Mouse (Mus musculus) gonadal fat pad, adult 2 months (tissue): ENCODE measurements around the gene Sun1. TPM values are rescaled to one million over a fixed set of nuclear protein-coding genes. Genes with fewer than 3 reads are reported as not detected.

Experiments used
- DNase-seq: peaks from one replicate; pipeline ENCODE4 v3.0.0-alpha.2; 2012; ENCODE audit warnings: low read depth
- polyA plus RNA-seq: library from polyadenylated mRNA; depleted of rRNA; stranded (reverse); fragments of >200 nt; gene quantifications from 2 replicates; pipeline ENCODE4 v1.2.3, GENCODE M21; 2012; rRNA removed

Gene Sun1
- polyA plus RNA-seq, 1 experiment: 43.6 TPM

DNA sequence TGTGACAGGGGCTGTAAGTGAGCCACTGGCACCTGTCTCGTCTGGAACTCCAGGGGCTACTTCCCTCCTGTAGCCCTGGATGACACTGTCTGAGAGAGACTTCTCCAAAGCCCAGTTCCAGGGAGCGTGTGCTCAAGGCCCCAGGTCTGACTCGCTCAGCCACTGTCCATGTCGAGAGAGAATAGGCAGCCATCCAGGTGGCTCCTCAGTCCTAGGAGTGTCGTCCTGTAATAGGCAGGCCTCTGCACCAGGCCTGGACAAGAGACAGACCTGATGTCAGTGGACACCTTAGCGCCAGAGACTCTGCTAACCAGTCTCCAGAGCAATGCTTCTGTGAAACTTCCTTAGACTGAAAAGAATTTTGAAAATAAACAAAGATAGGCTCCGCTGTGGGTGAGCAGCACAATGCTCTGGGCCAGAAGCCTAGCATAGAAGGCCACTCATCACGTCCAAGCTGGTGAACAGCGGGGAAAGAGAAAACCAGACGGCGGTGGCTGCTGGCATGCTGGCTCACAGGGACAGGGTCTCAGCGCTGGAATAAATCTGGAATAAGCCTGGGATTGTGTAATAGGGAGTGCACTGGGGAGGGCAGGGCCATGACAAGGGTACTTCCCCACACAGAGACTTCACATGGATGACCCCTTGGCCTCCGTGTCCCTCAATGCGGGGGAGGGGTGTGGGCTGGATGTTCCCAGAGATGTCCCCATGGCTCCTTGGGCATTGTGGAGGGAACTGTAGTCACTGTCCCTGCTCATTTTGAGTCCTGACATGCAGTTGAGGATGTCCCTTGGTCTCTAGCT lies 85.9 kb downstream of the Sun1 start:
- no peak for DNase-seq

DNA sequence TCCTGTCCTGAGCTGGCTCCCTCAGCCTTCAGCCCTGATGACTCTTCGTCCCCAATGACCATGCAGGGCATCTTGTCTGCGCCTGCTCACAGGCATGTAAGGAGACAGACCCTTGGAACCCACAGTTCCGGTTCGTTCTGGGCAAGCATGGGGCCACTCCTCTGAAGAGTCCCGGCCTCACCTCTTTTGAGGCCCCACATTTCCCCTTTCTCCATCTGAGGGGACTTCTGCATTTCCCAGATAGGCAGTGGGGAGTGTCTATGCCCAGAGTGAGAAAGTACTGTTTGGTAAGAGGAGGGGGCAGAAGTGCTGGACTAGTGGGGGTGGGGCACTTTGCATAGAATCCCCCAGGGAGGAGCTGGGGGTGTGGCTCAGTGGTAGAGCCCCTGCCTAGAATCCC lies 86.7 kb downstream of the Sun1 start:
- no peak for DNase-seq

DNA sequence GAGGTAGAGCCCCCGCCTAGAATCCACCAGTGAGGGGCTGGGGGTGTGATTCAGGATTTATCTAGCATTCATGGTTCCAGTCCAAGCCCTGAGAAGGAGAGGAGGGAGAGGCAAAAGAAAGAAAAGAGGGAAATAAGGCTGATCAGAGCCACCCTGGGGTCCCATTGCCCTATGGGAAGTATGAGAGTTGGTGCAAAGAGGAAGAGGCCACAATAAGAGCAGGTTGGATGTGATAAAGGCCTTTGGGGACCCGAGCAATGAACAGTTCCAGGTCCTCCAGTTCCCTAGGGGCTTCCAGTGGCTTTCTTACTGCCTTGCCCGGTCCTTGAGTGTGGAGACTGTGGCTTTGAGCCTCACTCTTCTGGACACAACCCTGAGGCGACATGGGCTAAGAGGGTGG lies 87.3 kb downstream of the Sun1 start:
- no peak for DNase-seq

DNA sequence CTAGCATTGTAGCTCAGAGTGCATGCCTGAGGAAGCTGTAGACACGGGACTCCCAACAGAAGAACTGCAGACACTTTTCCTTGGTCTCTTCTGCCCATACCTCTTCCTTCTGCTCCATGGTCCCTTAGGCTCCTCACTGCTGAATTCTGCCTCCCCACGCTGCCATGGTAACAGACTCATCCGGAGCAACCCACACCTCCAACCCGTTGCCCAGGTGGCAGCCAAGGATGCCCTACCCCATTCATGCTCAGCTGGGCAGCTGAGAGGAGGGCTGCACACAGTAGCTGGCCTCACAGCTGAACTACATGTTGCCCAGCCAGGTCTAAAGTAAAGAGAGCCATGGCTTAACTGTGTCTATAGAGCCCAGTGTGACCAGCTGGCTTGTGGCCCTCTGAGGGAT lies 88.2 kb downstream of the Sun1 start:
- DNase-seq: no peak

- DNase-seq: no peak
These were observed 90.2 kb downstream of the Sun1 start for GRCm38 (mm10) chr5:139290467-139291259.

DNA sequence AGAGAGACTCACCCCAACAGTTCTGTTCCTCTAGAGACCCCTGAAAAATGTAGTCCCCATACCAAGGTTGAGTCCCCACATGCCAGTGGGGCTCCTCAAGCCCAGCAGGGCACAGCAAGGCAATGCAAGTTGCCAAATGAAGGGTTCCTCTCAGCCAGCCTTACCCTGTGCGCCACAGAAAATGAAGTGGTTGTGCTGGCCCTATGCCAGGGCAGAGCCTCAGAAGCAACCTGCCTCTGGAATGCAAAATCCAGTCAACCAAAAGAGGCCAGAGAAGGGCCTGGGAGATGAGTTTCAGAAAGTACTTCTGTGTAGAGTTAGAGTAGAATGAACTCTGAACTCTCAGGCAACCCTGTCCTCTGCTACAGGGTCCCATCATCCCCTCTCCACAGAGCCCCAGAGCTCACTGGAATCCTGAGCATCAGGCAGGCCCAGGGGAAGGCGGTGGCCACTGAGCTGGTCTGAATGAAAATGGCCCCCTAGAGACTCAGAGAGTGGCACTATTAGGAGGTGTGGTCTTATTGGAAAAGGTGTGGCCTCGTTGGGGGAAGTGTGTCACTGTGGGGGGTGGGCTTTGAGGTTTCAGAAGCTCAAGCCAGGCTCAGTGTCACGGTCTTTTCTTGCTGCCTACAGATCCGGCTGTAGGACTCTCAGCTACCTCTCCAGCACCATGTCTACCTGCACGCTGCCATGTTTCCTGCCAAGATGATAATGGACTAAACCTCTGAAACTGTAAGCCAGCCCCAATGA lies 91.5 kb downstream of the Sun1 start:
- no peak for DNase-seq

DNA sequence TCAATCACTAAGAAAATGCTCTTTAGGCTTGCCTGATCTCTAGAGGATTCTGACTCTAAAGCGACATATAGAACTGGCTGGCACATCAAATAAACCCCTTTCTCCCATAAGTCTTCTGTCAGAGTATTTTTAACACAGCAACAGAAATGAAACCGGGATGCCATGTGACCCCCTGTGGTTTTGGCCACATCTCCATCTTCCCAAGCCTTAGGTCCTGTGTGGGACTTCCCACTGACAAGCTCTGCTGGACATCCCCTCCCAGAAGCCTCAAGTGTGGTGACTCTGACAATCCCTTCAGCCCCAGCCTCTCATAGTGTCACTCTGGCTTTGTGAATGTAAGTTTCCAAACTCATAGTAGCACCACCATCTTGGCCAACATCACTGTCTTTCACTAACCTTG lies 93.7 kb downstream of the Sun1 start:
- no peak for DNase-seq

- DNase-seq: no peak
These were observed 96.7 kb downstream of the Sun1 start for GRCm38 (mm10) chr5:139297092-139297491.

DNA sequence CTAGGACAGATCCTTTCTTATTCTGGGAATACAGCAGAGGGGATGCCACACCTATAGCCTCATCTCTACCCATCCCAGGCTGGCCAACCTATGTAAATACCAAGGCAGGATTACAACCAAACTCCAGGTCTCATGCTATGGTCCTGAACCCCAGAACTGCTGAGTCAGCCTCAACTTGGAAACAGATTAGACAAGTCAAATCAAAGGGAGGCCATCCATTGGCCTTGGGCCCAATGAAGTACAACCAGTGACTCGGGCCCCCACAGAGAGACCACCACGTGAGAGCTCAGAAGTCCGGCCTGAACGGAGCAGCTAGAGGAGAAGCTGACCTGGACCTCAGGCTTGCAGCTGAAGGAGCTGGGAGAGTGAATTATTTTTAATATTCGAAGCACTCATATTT lies 97.3 kb downstream of the Sun1 start:
- DNase-seq: no peak

Other genes with a start within 250 kb of the Sun1 start
- gene Pdgfa, start 203.3 kb upstream of the Sun1 start, polyA plus RNA-seq: 14.6 and 23.9 TPM in 2 replicates
- 3.5 and 5.1 TPM in 2 replicates for gene Prkar1b, start 50.6 kb upstream of the Sun1 start, polyA plus RNA-seq
- 13.9 and 16.0 TPM in 2 replicates for gene Dnaaf5, start 50.4 kb upstream of the Sun1 start, polyA plus RNA-seq
- gene Get4, start 51.7 kb downstream of the Sun1 start, polyA plus RNA-seq: 96.8 and 99.1 TPM in 2 replicates
- gene Adap1, start 125.0 kb downstream of the Sun1 start, polyA plus RNA-seq: 10.7 and 22.6 TPM in 2 replicates
- gene Cox19, start 150.8 kb downstream of the Sun1 start, polyA plus RNA-seq: 71.1 and 118 TPM in 2 replicates
- not detected in 2 replicates for gene Cyp2w1, start 152.0 kb downstream of the Sun1 start, polyA plus RNA-seq
- 28.6 and 37.7 TPM in 2 replicates for gene Gpr146, start 177.1 kb downstream of the Sun1 start, polyA plus RNA-seq
- gene C130050O18Rik, start 204.6 kb downstream of the Sun1 start, polyA plus RNA-seq: 1.4 and 1.6 TPM in 2 replicates
- 11.0 and 12.3 TPM in 2 replicates for gene Gper1, start 222.5 kb downstream of the Sun1 start, polyA plus RNA-seq